In genomic region chr1:133826193-133826592, GRCm38 (mm10) we compare ENCODE assay signal across 14 mouse cellular contexts. TPM values are rescaled to one million over a fixed set of nuclear protein-coding genes. Genes with fewer than 3 reads are reported as not detected.
DNase-seq lines count a peak whose midpoint lies in the region; ATAC-seq lines count a peak whose summit lies in the region.
"Had no signal": no experiment of that assay in that cellular context is flagged by ENCODE, and none has a peak within 500 bp of the region (broad histone marks: within the 10 kb centered on the region; RNA-seq: fewer than 3 reads in every experiment).

No protein-coding gene starts in this region.

- no peaks in the 10 kb centered on the region for H3K9me3 ChIP-seq in heart, embryonic 10.5 days
- H3K9me3 ChIP-seq in neural tube, embryonic 11.5 days (ENCODE audit: control insufficient read depth, low read length): no peaks in the 10 kb centered on the region
- H3K9me3 ChIP-seq in hindbrain, embryonic 15.5 days: no peaks in the 10 kb centered on the region
- no peaks in the 10 kb centered on the region for H3K9me3 ChIP-seq in midbrain, embryonic 15.5 days
- H3K9me3 ChIP-seq: heart, embryonic 13.5 days; limb, embryonic 15.5 days had no signal

- no peak overlapping the region for H3K4me3 ChIP-seq in heart, embryonic 10.5 days
- H3K4me3 ChIP-seq in neural tube, embryonic 11.5 days (ENCODE audit: low read depth, low read length): no peak overlapping the region
- no peak overlapping the region for H3K4me3 ChIP-seq in hindbrain, embryonic 15.5 days
- H3K4me3 ChIP-seq in midbrain, embryonic 15.5 days: no peak overlapping the region
- H3K4me3 ChIP-seq: heart, embryonic 13.5 days; left cerebral cortex, adult 2 months; limb, embryonic 15.5 days; myocyte had no signal

- H3K4me1 ChIP-seq in heart, embryonic 10.5 days: peaks cover 55% of the 10 kb centered on the region
- H3K4me1 ChIP-seq in neural tube, embryonic 11.5 days (ENCODE audit: control insufficient read depth, insufficient read depth, low read length): peaks cover 10% of the 10 kb centered on the region
- H3K4me1 ChIP-seq in hindbrain, embryonic 15.5 days (replicated peaks): peaks cover 25% of the 10 kb centered on the region
- H3K4me1 ChIP-seq in midbrain, embryonic 15.5 days: peaks cover 11% of the 10 kb centered on the region

- ATAC-seq in neural tube, embryonic 11.5 days (ENCODE audit: insufficient read depth, low FRiP score, low TSS enrichment): no peak
- no peak for ATAC-seq in hindbrain, embryonic 15.5 days (ENCODE audit: low FRiP score, low read depth)
- ATAC-seq in midbrain, embryonic 15.5 days (replicated peaks): no peak
- ATAC-seq: inflammation-experienced regulatory T-cells, adult 6 months had no signal

- no peak for DNase-seq in heart, embryonic 10.5 days (ENCODE audit: low spot score)
- DNase-seq in heart, adult 9 months (ENCODE audit: low spot score in 2 of 2): no peak
- DNase-seq in neural tube, embryonic 11.5 days (ENCODE audit: low spot score): no peak
- no peak for DNase-seq in neural tube, embryonic 10.5 days (ENCODE audit: extremely low spot score, low spot score)
- no peak for DNase-seq in right cerebral cortex, postnatal 36 days (ENCODE audit: low spot score in 2 of 2)
- no peak for DNase-seq in T-cell, adult 2 months (ENCODE audit: low spot score)

- H3K9ac ChIP-seq in neural tube, embryonic 11.5 days (ENCODE audit: low read length): no peak overlapping the region
- H3K9ac ChIP-seq in hindbrain, embryonic 15.5 days: no peak overlapping the region
- no peak overlapping the region for H3K9ac ChIP-seq in midbrain, embryonic 15.5 days
- H3K9ac ChIP-seq: heart, embryonic 13.5 days; limb, embryonic 15.5 days had no signal

- no peaks in the 10 kb centered on the region for H3K36me3 ChIP-seq in heart, embryonic 10.5 days
- no peaks in the 10 kb centered on the region for H3K36me3 ChIP-seq in neural tube, embryonic 11.5 days (ENCODE audit: control insufficient read depth, insufficient read depth, low read length)
- no peaks in the 10 kb centered on the region for H3K36me3 ChIP-seq in hindbrain, embryonic 15.5 days
- H3K36me3 ChIP-seq in midbrain, embryonic 15.5 days (replicated peaks): no peaks in the 10 kb centered on the region
- H3K36me3 ChIP-seq: heart, embryonic 13.5 days; limb, embryonic 15.5 days had no signal

- H3K27me3 ChIP-seq in heart, embryonic 10.5 days (ENCODE audit: insufficient read depth, poor library complexity, severe bottlenecking): peaks cover 15% of the 10 kb centered on the region
- H3K27me3 ChIP-seq in neural tube, embryonic 11.5 days (ENCODE audit: control insufficient read depth, insufficient read depth, low read length): no peaks in the 10 kb centered on the region
- H3K27me3 ChIP-seq in hindbrain, embryonic 15.5 days: no peaks in the 10 kb centered on the region
- H3K27me3 ChIP-seq in midbrain, embryonic 15.5 days (replicated peaks): no peaks in the 10 kb centered on the region
- H3K27me3 ChIP-seq: heart, embryonic 13.5 days; limb, embryonic 15.5 days had no signal

- peak overlapping the region; percentile 80 for H3K27ac ChIP-seq in heart, embryonic 10.5 days
- H3K27ac ChIP-seq in neural tube, embryonic 11.5 days (ENCODE audit: low read depth, low read length): 0 out of 2 replicates have a peak overlapping the region, but pooled peaks have one; percentile 21
- 0 out of 2 replicates have a peak overlapping the region, but pooled peaks have one; percentile 17 for H3K27ac ChIP-seq in hindbrain, embryonic 15.5 days (replicated peaks)
- H3K27ac ChIP-seq in midbrain, embryonic 15.5 days: 0 out of 2 replicates have a peak overlapping the region, but pooled peaks have one; percentile 23
- H3K27ac ChIP-seq: heart, embryonic 13.5 days; left cerebral cortex, adult 2 months; limb, embryonic 15.5 days; macrophage had no signal

- no peak overlapping the region for H3K4me2 ChIP-seq in neural tube, embryonic 11.5 days (ENCODE audit: low read depth)
- no peak overlapping the region for H3K4me2 ChIP-seq in hindbrain, embryonic 15.5 days
- H3K4me2 ChIP-seq in midbrain, embryonic 15.5 days: no peak overlapping the region
- H3K4me2 ChIP-seq: heart, embryonic 13.5 days; limb, embryonic 15.5 days had no signal

- WGBS in heart, embryonic 10.5 days: 44% methylated on average over 7 of the region's 7 CpGs
- WGBS in neural tube, embryonic 11.5 days: 79% methylated on average over 7 of the region's 7 CpGs
- WGBS in hindbrain, embryonic 15.5 days: 79% methylated on average over 7 of the region's 7 CpGs
- 68% methylated on average over 7 of the region's 7 CpGs for WGBS in midbrain, embryonic 15.5 days

RNA-seq across cellular contexts. Expression of gene Atp2b4, which starts 25.4 kb away (rescaled TPM):
- 15.2 and 26.4 TPM in 2 replicates for polyA plus RNA-seq in heart, embryonic 10.5 days (2016; fragmentation: Nextera tagmentation; extraction: Ambion mirVana)
- 9.6 and 10.3 TPM in 2 replicates for polyA plus RNA-seq in neural tube, embryonic 11.5 days (2014; fragmentation: Nextera tagmentation; extraction: Ambion mirVana)
- polyA plus RNA-seq in hindbrain, embryonic 15.5 days (2015; fragmentation: Nextera tagmentation; extraction: Ambion mirVana): 11.8 and 12.4 TPM in 2 replicates
- 11.3 and 11.6 TPM in 2 replicates for polyA plus RNA-seq in midbrain, embryonic 15.5 days (2015; fragmentation: Nextera tagmentation; extraction: Ambion mirVana)

Comparison
In these comparisons a context has a peak if more than half of its experiments do, and no peak if none do; other contexts are left out.
1. H3K27ac ChIP-seq: peak in every context shown above with its lines; median percentile 80 in heart, embryonic 10.5 days; 23 in midbrain, embryonic 15.5 days; 21 in neural tube, embryonic 11.5 days; 17 in hindbrain, embryonic 15.5 days.